Mouse (Mus musculus) embryonic facial prominence, embryonic 11.5 days (tissue): Measurements from ENCODE around the gene Klf11. TPM values are rescaled to one million over a fixed set of nuclear protein-coding genes. Genes with fewer than 3 reads are reported as not detected.

Experiments
- ATAC-seq: fragments of 200-750 bp; cut with Nextera tagmentation; replicated peaks from 2 replicates; pipeline ENCODE4 v1.8.0; 2017; ENCODE audit warnings: low read depth; ENCODE audit not compliant: insufficient number of reproducible peaks, low FRiP score, low TSS enrichment
- DNase-seq: peaks from one replicate; pipeline ENCODE4 v3.0.0-alpha.2; 2015; ENCODE audit warnings: low spot score
- H3K27ac ChIP-seq: fragments of 300-500 bp; sonication (generic); replicated peaks from 2 replicates; pipeline ENCODE4 v1.5.1; 2014; ENCODE audit warnings: mild to moderate bottlenecking, low read depth, low read length, control low read depth
- H3K27me3 ChIP-seq: fragments of 300-500 bp; sonication (generic); 2 replicates; pipeline ENCODE4 v1.6.1; 2014; ENCODE audit warnings: mild to moderate bottlenecking, low read length, moderate library complexity, mixed read lengths; ENCODE audit not compliant: control insufficient read depth, insufficient read depth
- H3K36me3 ChIP-seq: fragments of 300-500 bp; sonication (generic); replicated peaks from 2 replicates; pipeline ENCODE4 v1.6.1; 2014; ENCODE audit warnings: low read depth, mild to moderate bottlenecking, low read length, moderate library complexity, mixed read lengths; ENCODE audit not compliant: control insufficient read depth, insufficient read depth
- H3K4me1 ChIP-seq: fragments of 300-500 bp; sonication (generic); 2 replicates; pipeline ENCODE4 v1.6.1; 2014; ENCODE audit warnings: low read length, mixed read lengths; ENCODE audit not compliant: control insufficient read depth, insufficient read depth
- H3K4me2 ChIP-seq: fragments of 300-500 bp; sonication (generic); 2 replicates; pipeline ENCODE4 v1.6.1; 2014; ENCODE audit warnings: low read depth, mild to moderate bottlenecking, control low read depth, low read length, moderate library complexity
- H3K4me3 ChIP-seq: fragments of 300-500 bp; sonication (generic); 2 replicates; pipeline ENCODE4 v1.5.1; 2014; ENCODE audit warnings: low read depth, low read length, control low read depth
- H3K9ac ChIP-seq: fragments of 300-500 bp; sonication (generic); replicated peaks from 2 replicates; pipeline ENCODE4 v1.6.1; 2014; ENCODE audit warnings: mild to moderate bottlenecking, control low read depth, low read length
- H3K9me3 ChIP-seq: fragments of 300-500 bp; sonication (generic); replicated peaks from 2 replicates; pipeline ENCODE4 v1.6.1; 2016; ENCODE audit warnings: mild to moderate bottlenecking, low read length, inconsistent platforms, mixed read lengths; ENCODE audit not compliant: control insufficient read depth
- WGBS: fragments of 180-500 bp; shearing (Covaris S2); extraction: QIAGEN DNeasy Blood & Tissue Kit; methylation state at CpG from one replicate; pipeline ENCODE4 v1.1.7; 2014; 5-methylcytosine and 5-hydroxymethylcytosine counted together
- polyA plus RNA-seq: library from polyadenylated mRNA; unstranded; fragments of >200 nt; fragmentation: Nextera tagmentation; extraction: Ambion mirVana; gene quantifications from 2 replicates; pipeline ENCODE4 v1.2.1, GENCODE M21; 2014

The Klf11 gene
- 10.4 and 12.8 TPM in 2 replicates for polyA plus RNA-seq

GRCm38 (mm10) chr12:24651063-24651557 lies at the start of gene Klf11:
Gene Klf11 (plus strand): TSS chr12:24651274.
- Histone ChIP-seq H3K9ac (peak within 1 kb of the TSS; percentile 93), H3K4me3 (peak within 1 kb of the TSS; percentile 86), H3K27ac (peak within 1 kb of the TSS; percentile 85), H3K27me3 (no peaks in the 10 kb centered on the region), H3K9me3 (no peaks in the 10 kb centered on the region), H3K4me2 (peak within 1 kb of the TSS; percentile 71), H3K36me3 (no peaks in the 10 kb centered on the region), H3K4me1 (peaks cover 4% of the 10 kb centered on the region; the same call in 1 of the 2 replicates)
- peak; percentile 87 for ATAC-seq
- peak; percentile 97 for DNase-seq
- under 1% methylated on average over 63 of the region's 68 CpGs for WGBS

- Histone ChIP-seq H3K27me3 (no peaks in the 10 kb centered on the region), H3K36me3 (no peaks in the 10 kb centered on the region), H3K4me2 (no peak overlapping the region), H3K27ac (no peak overlapping the region), H3K4me1 (no peaks in the 10 kb centered on the region), H3K4me3 (no peak overlapping the region), H3K9me3 (no peaks in the 10 kb centered on the region), H3K9ac (no peak overlapping the region)
- ATAC-seq, result 0 out of 2 replicates have a peak, but pooled peaks have one; percentile 42
- DNase-seq, result peak; percentile 84
- WGBS, result 32% methylated on average over 2 of the region's 2 CpGs
Measured at GRCm38 (mm10) chr12:24603266-24603665, 47.8 kb upstream of the Klf11 start.

GRCm38 (mm10) chr12:24606166-24606565 lies 44.9 kb upstream of the Klf11 start:
- ATAC-seq (no peak), DNase-seq (no peak)
- Histone ChIP-seq H3K9ac (no peak overlapping the region), H3K4me3 (no peak overlapping the region), H3K4me1 (no peaks in the 10 kb centered on the region), H3K9me3 (no peaks in the 10 kb centered on the region), H3K27me3 (no peaks in the 10 kb centered on the region), H3K4me2 (no peak overlapping the region), H3K27ac (no peak overlapping the region), H3K36me3 (no peaks in the 10 kb centered on the region)
- 64% methylated on average over 10 of the region's 10 CpGs for WGBS

- Histone ChIP-seq H3K4me2 (no peak overlapping the region), H3K36me3 (no peaks in the 10 kb centered on the region), H3K9ac (no peak overlapping the region), H3K4me1 (no peaks in the 10 kb centered on the region), H3K9me3 (no peaks in the 10 kb centered on the region), H3K4me3 (no peak overlapping the region), H3K27me3 (no peaks in the 10 kb centered on the region), H3K27ac (no peak overlapping the region)
- DNase-seq (no peak), ATAC-seq (no peak)
- WGBS, result 82% methylated on average over 6 of the region's 6 CpGs
Measured at GRCm38 (mm10) chr12:24612591-24612990, 38.5 kb upstream of the Klf11 start.

GRCm38 (mm10) chr12:24614452-24615075 lies 36.5 kb upstream of the Klf11 start:
- Histone ChIP-seq H3K27me3 (no peaks in the 10 kb centered on the region), H3K27ac (no peak overlapping the region), H3K36me3 (no peaks in the 10 kb centered on the region), H3K4me3 (no peak overlapping the region), H3K9me3 (no peaks in the 10 kb centered on the region), H3K4me2 (no peak overlapping the region), H3K4me1 (no peaks in the 10 kb centered on the region), H3K9ac (no peak overlapping the region)
- 83% methylated on average over 17 of the region's 17 CpGs for whole genome bisulfite sequencing
- ATAC-seq (no peak), DNase-seq (no peak)

GRCm38 (mm10) chr12:24615140-24615539 lies 35.9 kb upstream of the Klf11 start:
- Histone ChIP-seq H3K36me3 (no peaks in the 10 kb centered on the region), H3K9me3 (no peaks in the 10 kb centered on the region), H3K4me2 (no peak overlapping the region), H3K9ac (no peak overlapping the region), H3K27ac (no peak overlapping the region), H3K4me3 (no peak overlapping the region), H3K4me1 (no peaks in the 10 kb centered on the region), H3K27me3 (no peaks in the 10 kb centered on the region)
- WGBS, result 84% methylated on average over 3 of the region's 3 CpGs
- DNase-seq (no peak), ATAC-seq (no peak)

- 80% methylated on average over 4 of the region's 4 CpGs for WGBS
- no peak overlapping the region for H3K27ac ChIP-seq
- no peak for ATAC-seq
Measured at GRCm38 (mm10) chr12:24619436-24619835, 31.6 kb upstream of the Klf11 start.

GRCm38 (mm10) chr12:24623486-24624251 lies 27.4 kb upstream of the Klf11 start:
- Histone ChIP-seq H3K36me3 (no peaks in the 10 kb centered on the region), H3K4me3 (no peak overlapping the region), H3K4me1 (no peaks in the 10 kb centered on the region), H3K27ac (no peak overlapping the region), H3K4me2 (no peak overlapping the region), H3K27me3 (no peaks in the 10 kb centered on the region), H3K9me3 (no peaks in the 10 kb centered on the region), H3K9ac (no peak overlapping the region)
- DNase-seq, result no peak
- ATAC-seq, result no peak
- WGBS, result 76% methylated on average over 12 of the region's 12 CpGs

More at GRCm38 (mm10) chr12:24619436-24619835, 31.6 kb upstream of the Klf11 start:
- Histone ChIP-seq H3K4me3 (no peak overlapping the region), H3K9me3 (no peaks in the 10 kb centered on the region), H3K27me3 (no peaks in the 10 kb centered on the region), H3K4me2 (no peak overlapping the region), H3K4me1 (no peaks in the 10 kb centered on the region), H3K9ac (no peak overlapping the region), H3K36me3 (no peaks in the 10 kb centered on the region)
- DNase-seq, result no peak
